Mouse (Mus musculus): ENCODE results near the gene Zdhhc16. TPM values are rescaled to one million over a fixed set of nuclear protein-coding genes. Genes with fewer than 3 reads are reported as not detected.
A peak's percentile ranks its signal among the peaks of the same experiment; 100 is the strongest.

Gene Zdhhc16
- polyA plus RNA-seq, 1 experiment from 2014 or later = 79.5 TPM

DNA sequence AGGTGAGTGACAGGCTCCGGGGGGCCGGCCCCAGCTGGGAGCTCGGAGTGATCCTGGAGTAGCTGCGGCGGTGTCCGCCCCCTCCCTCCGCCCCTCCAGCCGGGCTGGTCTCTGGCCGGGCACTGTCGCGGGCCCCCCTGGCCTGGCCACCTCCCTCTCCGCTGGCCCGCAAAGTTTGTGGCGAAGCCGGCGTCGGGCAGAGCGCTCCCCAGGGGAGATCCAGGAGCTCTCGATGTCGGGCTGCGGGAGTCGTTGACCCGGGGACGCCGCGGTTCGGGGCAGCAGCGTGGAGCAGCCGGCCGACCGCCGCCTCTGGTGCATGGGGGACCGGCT is 48.3 kb downstream of the Zdhhc16 start, which contains the start of gene Ubtd1:
Gene Ubtd1 (plus strand): TSS at position 169 of the 333 bp plus-strand sequence.
- Histone ChIP-seq H3K4me1 (peaks cover 24% of the 10 kb centered on the region), H3K27ac (peak within 1 kb of the TSS; percentile 82), H3K9ac (peak within 1 kb of the TSS; percentile 76), H3K9me3 (no peaks in the 10 kb centered on the region), H3K27me3 (peaks cover 22% of the 10 kb centered on the region), H3K4me3 (replicated peaks) (peak within 1 kb of the TSS; percentile 70), H3K36me3 (replicated peaks) (no peaks in the 10 kb centered on the region), H3K4me2 (peak within 1 kb of the TSS; percentile 100)
- ATAC-seq (ENCODE audit: low FRiP score) = no peak
- WGBS = under 1% methylated on average over 33 of the region's 33 CpGs

DNA sequence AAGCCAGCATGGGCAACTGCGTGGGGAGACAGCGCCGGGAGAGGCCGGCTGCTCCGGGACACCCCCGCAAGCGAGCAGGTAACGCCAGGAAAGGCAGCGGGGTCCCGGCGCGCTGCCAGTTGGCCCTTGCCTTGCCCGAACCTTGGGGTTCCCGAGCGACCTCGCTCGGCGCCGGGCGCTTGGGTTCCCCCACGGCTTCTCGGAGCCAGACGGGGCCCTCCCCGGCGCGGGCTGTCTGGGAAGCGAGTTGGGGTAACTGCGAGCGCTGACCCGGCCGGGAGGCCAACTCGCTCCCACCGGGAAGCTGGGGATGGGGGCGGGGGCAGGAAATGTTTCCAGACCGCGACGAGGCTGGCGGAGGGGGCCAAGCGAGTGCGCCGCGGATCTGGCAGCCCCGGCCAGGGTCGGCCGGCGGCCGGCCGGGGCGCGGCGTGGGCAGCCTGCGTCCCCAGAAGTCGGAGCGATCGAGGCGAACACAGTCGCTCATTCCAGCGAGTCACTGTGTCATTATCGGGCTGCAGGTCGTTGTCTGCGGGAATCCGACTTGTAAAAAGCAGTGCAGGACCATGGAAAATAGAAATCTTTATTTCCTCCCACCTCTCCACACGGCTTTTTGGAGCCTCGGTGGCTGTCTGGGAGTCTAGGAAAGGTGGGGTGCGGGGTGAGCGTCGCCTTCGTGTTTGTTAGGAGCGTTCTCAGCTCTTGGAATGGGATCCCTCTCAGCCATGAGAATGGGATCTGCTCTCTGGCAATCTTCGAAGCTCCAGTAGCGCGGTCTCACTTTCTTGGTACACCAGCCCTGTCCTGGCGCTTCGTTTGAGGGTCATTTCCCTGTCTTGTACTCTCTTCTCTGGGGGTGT is 48.9 kb downstream of the Zdhhc16 start:
- under 1% methylated on average over 74 of the region's 74 CpGs for WGBS
- Histone ChIP-seq H3K9me3 (no peaks in the 10 kb centered on the region), H3K4me3 (replicated peaks) (peak overlapping the region; percentile 70), H3K4me2 (peak overlapping the region; percentile 100), H3K4me1 (peaks cover 22% of the 10 kb centered on the region), H3K27ac (peak overlapping the region; percentile 82; the same call in 1 of the 2 replicates), H3K9ac (peak overlapping the region; percentile 76), H3K27me3 (peaks cover 22% of the 10 kb centered on the region), H3K36me3 (replicated peaks) (no peaks in the 10 kb centered on the region)
- ATAC-seq (ENCODE audit: low FRiP score) = no peak; the same call in 1 of the 2 replicates

- Histone ChIP-seq H3K9me3 (no peaks in the 10 kb centered on the region), H3K4me2 (peak overlapping the region; percentile 100), H3K36me3 (replicated peaks) (no peaks in the 10 kb centered on the region), H3K4me1 (peaks cover 22% of the 10 kb centered on the region), H3K27me3 (peaks cover 22% of the 10 kb centered on the region), H3K27ac (no peak overlapping the region), H3K4me3 (replicated peaks) (peak overlapping the region; percentile 70), H3K9ac (peak overlapping the region; percentile 76)
- 0% methylated on average over 4 of the region's 4 CpGs for WGBS
- no peak for ATAC-seq (ENCODE audit: low FRiP score)
Measured at GRCm38 (mm10) chr19:41982791-41983150, 49.5 kb downstream of the Zdhhc16 start.

- Histone ChIP-seq H3K9ac (no peak overlapping the region), H3K27ac (no peak overlapping the region), H3K36me3 (replicated peaks) (no peaks in the 10 kb centered on the region), H3K4me3 (replicated peaks) (no peak overlapping the region), H3K4me1 (peaks cover 11% of the 10 kb centered on the region), H3K4me2 (no peak overlapping the region), H3K27me3 (peaks cover 22% of the 10 kb centered on the region), H3K9me3 (no peaks in the 10 kb centered on the region)
- no peak for ATAC-seq (ENCODE audit: low FRiP score)
- WGBS = 83% methylated on average over 5 of the region's 5 CpGs
Measured at GRCm38 (mm10) chr19:41985994-41986393, 52.7 kb downstream of the Zdhhc16 start.

GRCm38 (mm10) chr19:41987206-41987605 is 53.9 kb downstream of the Zdhhc16 start:
- H3K36me3 ChIP-seq (replicated peaks) = no peaks in the 10 kb centered on the region
- H3K9me3 ChIP-seq = no peaks in the 10 kb centered on the region
- peaks cover 18% of the 10 kb centered on the region for H3K27me3 ChIP-seq
- H3K9ac ChIP-seq = no peak overlapping the region
- H3K27ac ChIP-seq = no peak overlapping the region
- 91% methylated on average over 4 of the region's 4 CpGs for WGBS
- peaks cover 8% of the 10 kb centered on the region for H3K4me1 ChIP-seq
- no peak for ATAC-seq (ENCODE audit: low FRiP score)
- no peak overlapping the region for H3K4me3 ChIP-seq (replicated peaks)
- H3K4me2 ChIP-seq = no peak overlapping the region

- no peaks in the 10 kb centered on the region for H3K4me1 ChIP-seq
- 81% methylated on average over 6 of the region's 6 CpGs for WGBS
- no peak for ATAC-seq (ENCODE audit: low FRiP score)
Measured at GRCm38 (mm10) chr19:41989810-41990209, 56.5 kb downstream of the Zdhhc16 start.

GRCm38 (mm10) chr19:41991926-41992477 is 58.7 kb downstream of the Zdhhc16 start:
- Histone ChIP-seq H3K4me2 (no peak overlapping the region), H3K4me3 (replicated peaks) (no peak overlapping the region), H3K4me1 (peaks cover 9% of the 10 kb centered on the region; the same call in 1 of the 2 replicates), H3K9ac (no peak overlapping the region), H3K27me3 (no peaks in the 10 kb centered on the region), H3K9me3 (no peaks in the 10 kb centered on the region), H3K27ac (no peak overlapping the region), H3K36me3 (replicated peaks) (no peaks in the 10 kb centered on the region)
- no peak for ATAC-seq (ENCODE audit: low FRiP score)
- WGBS = 39% methylated on average over 6 of the region's 6 CpGs

More at GRCm38 (mm10) chr19:41989810-41990209, 56.5 kb downstream of the Zdhhc16 start:
- H3K9me3 ChIP-seq = no peaks in the 10 kb centered on the region
- no peak overlapping the region for H3K4me2 ChIP-seq
- no peak overlapping the region for H3K4me3 ChIP-seq (replicated peaks)
- H3K36me3 ChIP-seq (replicated peaks) = no peaks in the 10 kb centered on the region
- no peaks in the 10 kb centered on the region for H3K27me3 ChIP-seq
- H3K27ac ChIP-seq = no peak overlapping the region
- no peak overlapping the region for H3K9ac ChIP-seq

- 89% methylated on average over 2 of the region's 2 CpGs for WGBS
Measured at GRCm38 (mm10) chr19:41992971-41993370, 59.7 kb downstream of the Zdhhc16 start.

GRCm38 (mm10) chr19:41993484-41993883 is 60.2 kb downstream of the Zdhhc16 start:
- WGBS = 82% methylated on average over 6 of the region's 6 CpGs
- Histone ChIP-seq H3K36me3 (replicated peaks) (no peaks in the 10 kb centered on the region), H3K4me1 (peaks cover 9% of the 10 kb centered on the region; the same call in 1 of the 2 replicates), H3K27me3 (no peaks in the 10 kb centered on the region), H3K9ac (no peak overlapping the region), H3K4me3 (replicated peaks) (no peak overlapping the region), H3K27ac (no peak overlapping the region), H3K4me2 (no peak overlapping the region), H3K9me3 (no peaks in the 10 kb centered on the region)
- no peak for ATAC-seq (ENCODE audit: low FRiP score)

More at GRCm38 (mm10) chr19:41992971-41993370, 59.7 kb downstream of the Zdhhc16 start:
- Histone ChIP-seq H3K9me3 (no peaks in the 10 kb centered on the region), H3K4me1 (peaks cover 9% of the 10 kb centered on the region; the same call in 1 of the 2 replicates), H3K9ac (no peak overlapping the region), H3K27me3 (no peaks in the 10 kb centered on the region), H3K27ac (no peak overlapping the region), H3K4me2 (no peak overlapping the region), H3K36me3 (replicated peaks) (no peaks in the 10 kb centered on the region), H3K4me3 (replicated peaks) (no peak overlapping the region)
- ATAC-seq (ENCODE audit: low FRiP score) = no peak

Other genes with a start within 250 kb of the Zdhhc16 start
- gene Slit1, start 189.8 kb upstream of the Zdhhc16 start, polyA plus RNA-seq (2016; fragmentation: Nextera tagmentation; extraction: Ambion mirVana) = 11.0 and 14.0 TPM in 2 replicates
- 36.0 and 38.8 TPM in 2 replicates for gene Arhgap19, start 131.4 kb upstream of the Zdhhc16 start, polyA plus RNA-seq (2016; fragmentation: Nextera tagmentation; extraction: Ambion mirVana)
- 18.1 and 20.5 TPM in 2 replicates for gene Frat1, start 103.5 kb upstream of the Zdhhc16 start, polyA plus RNA-seq (2016; fragmentation: Nextera tagmentation; extraction: Ambion mirVana)
- gene Frat2, start 85.3 kb upstream of the Zdhhc16 start, polyA plus RNA-seq (2016; fragmentation: Nextera tagmentation; extraction: Ambion mirVana) = 19.3 and 22.7 TPM in 2 replicates
- gene Rrp12, start 37.3 kb upstream of the Zdhhc16 start, polyA plus RNA-seq (2016; fragmentation: Nextera tagmentation; extraction: Ambion mirVana) = 24.3 and 28.1 TPM in 2 replicates
- gene Pgam1, start 21.6 kb upstream of the Zdhhc16 start, polyA plus RNA-seq (2016; fragmentation: Nextera tagmentation; extraction: Ambion mirVana) = 621 and 639 TPM in 2 replicates
- gene Exosc1, start 57 bp upstream of the Zdhhc16 start, polyA plus RNA-seq (2016; fragmentation: Nextera tagmentation; extraction: Ambion mirVana) = 77.7 and 83.2 TPM in 2 replicates
- gene Mms19, start 47.7 kb downstream of the Zdhhc16 start, polyA plus RNA-seq (2016; fragmentation: Nextera tagmentation; extraction: Ambion mirVana) = 32.2 and 36.7 TPM in 2 replicates
- 7.1 and 7.8 TPM in 2 replicates for gene Ubtd1, start 48.3 kb downstream of the Zdhhc16 start, polyA plus RNA-seq (2016; fragmentation: Nextera tagmentation; extraction: Ambion mirVana)
- gene Ankrd2, start 102.5 kb downstream of the Zdhhc16 start, polyA plus RNA-seq (2016; fragmentation: Nextera tagmentation; extraction: Ambion mirVana) = 0.28 and 0.49 TPM in 2 replicates
- gene Hoga1, start 112.1 kb downstream of the Zdhhc16 start, polyA plus RNA-seq (2016; fragmentation: Nextera tagmentation; extraction: Ambion mirVana) = 1.1 and 1.5 TPM in 2 replicates
- gene 4933411K16Rik, start 118.8 kb downstream of the Zdhhc16 start, polyA plus RNA-seq (2016; fragmentation: Nextera tagmentation; extraction: Ambion mirVana) = 0.14 TPM in 2 replicates
- 73.4 and 75.1 TPM in 2 replicates for gene Morn4, start 152.9 kb downstream of the Zdhhc16 start, polyA plus RNA-seq (2016; fragmentation: Nextera tagmentation; extraction: Ambion mirVana)
- 31.0 and 32.0 TPM in 2 replicates for gene Pi4k2a, start 157.0 kb downstream of the Zdhhc16 start, polyA plus RNA-seq (2016; fragmentation: Nextera tagmentation; extraction: Ambion mirVana)
- gene Avpi1, start 195.6 kb downstream of the Zdhhc16 start, polyA plus RNA-seq (2016; fragmentation: Nextera tagmentation; extraction: Ambion mirVana) = 10.4 and 10.5 TPM in 2 replicates
- gene Marveld1, start 213.9 kb downstream of the Zdhhc16 start, polyA plus RNA-seq (2016; fragmentation: Nextera tagmentation; extraction: Ambion mirVana) = 3.5 and 4.2 TPM in 2 replicates
- gene Zfyve27, start 230.5 kb downstream of the Zdhhc16 start, polyA plus RNA-seq (2016; fragmentation: Nextera tagmentation; extraction: Ambion mirVana) = 42.9 and 47.3 TPM in 2 replicates

All from forebrain, embryonic 12.5 days (tissue).